Mouse (Mus musculus) erythroid progenitor cell, adult 5-6 weeks (primary cell): ENCODE measurements around the gene Ltbr. TPM values are rescaled to one million over a fixed set of nuclear protein-coding genes. Genes with fewer than 3 reads are reported as not detected.
"Not testable (repeated sequence)": the region's sequence is repeated elsewhere in the genome, so short reads cannot be mapped to it uniquely, and the experiment has no call there.

Experiments used
- ATAC-seq: replicated peaks from 2 replicates; pipeline ENCODE4 v1.8.0; 2016; ENCODE audit warnings: moderate number of reproducible peaks, mild to moderate bottlenecking, moderate TSS enrichment, inconsistent platforms; ENCODE audit not compliant: poor library complexity, low FRiP score, severe bottlenecking
- total RNA-seq, 2 experiments: library from RNA; stranded (forward) in 1 of 2; stranded (reverse) in 1 of 2; fragments of 150-400 nt in 1 of 2; fragments of 186-747, 209-891 nt in 1 of 2; gene quantifications; 2 replicates each; pipeline versions ENCODE4 v1.2.3 to v1.2.4; 2015 to 2017; ENCODE audit warnings: low replicate concordance in 2 of 2

The Ltbr gene
- total RNA-seq, 2 experiments from 2014 or later: 0.84 to 3.5 TPM

GRCm38 (mm10) chr6:125318981-125319918 lies 5.6 kb upstream of the Ltbr start:
- no peak for ATAC-seq

- no peak for ATAC-seq
These were observed 3.4 kb upstream of the Ltbr start for GRCm38 (mm10) chr6:125317077-125317476.

DNA sequence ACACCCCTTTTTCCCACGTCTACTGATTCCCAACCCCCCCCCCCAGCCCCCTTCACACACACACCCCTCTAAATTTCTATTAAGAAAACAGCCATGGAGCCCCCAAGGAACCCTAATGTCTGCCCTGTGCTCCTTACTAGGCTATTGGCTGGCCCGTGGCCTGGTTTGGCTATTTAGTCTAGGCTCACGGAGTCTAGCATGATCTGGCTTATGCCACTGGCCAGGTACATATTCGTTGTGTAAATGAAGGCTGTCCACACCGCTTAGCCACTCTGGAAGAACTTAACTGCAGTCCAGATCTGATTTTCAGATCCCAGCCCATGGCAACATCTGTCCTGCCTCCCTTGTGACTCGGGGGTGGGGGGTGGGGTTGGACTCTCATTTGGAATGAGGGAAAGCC lies 1.1 kb upstream of the Ltbr start:
- no peak for ATAC-seq

DNA sequence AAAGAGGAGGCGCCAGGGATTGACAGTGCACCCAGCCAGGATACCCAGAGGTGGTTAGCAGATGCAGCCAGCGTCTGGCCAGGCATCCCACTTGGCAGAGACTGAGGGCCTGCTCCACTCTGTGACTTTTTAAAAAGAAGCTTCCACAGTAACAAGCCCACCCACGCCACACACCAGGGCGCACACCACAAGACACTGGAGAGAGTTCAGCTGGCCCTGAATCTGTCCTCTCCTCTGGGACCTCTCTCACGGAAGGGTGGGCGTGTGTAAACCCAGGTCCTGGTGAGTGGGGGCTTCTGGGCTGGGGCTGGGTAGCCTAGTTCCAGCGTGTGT lies 512 bp upstream of the Ltbr start:
- ATAC-seq: no peak

- no peak for ATAC-seq
These were observed 917 bp downstream of the Ltbr start for GRCm38 (mm10) chr6:125312581-125313355.

GRCm38 (mm10) chr6:125312171-125312570 lies 1.5 kb downstream of the Ltbr start:
- no peak for ATAC-seq

DNA sequence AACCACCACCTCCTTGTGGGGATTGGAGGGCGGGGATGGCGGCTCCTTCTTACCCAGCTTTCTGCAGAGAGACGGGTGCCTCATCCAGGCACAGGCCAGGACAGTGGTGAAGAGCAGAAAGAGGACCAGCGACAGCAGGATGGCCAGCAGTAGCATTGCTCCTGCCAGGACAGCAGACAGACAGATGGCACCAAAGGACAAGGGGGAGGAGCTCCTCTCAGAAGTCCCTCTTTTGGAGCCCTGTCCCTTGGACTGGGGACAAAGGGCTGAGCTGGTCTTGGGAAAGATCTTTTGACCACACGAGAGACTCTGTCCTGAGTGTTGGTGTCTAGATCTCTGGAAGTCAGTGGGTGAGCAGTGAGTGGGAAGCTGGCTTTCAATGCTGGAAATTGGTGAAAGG lies 4.3 kb downstream of the Ltbr start:
- no peak for ATAC-seq

- ATAC-seq: no peak
These were observed 4.8 kb downstream of the Ltbr start for GRCm38 (mm10) chr6:125308921-125309320.

DNA sequence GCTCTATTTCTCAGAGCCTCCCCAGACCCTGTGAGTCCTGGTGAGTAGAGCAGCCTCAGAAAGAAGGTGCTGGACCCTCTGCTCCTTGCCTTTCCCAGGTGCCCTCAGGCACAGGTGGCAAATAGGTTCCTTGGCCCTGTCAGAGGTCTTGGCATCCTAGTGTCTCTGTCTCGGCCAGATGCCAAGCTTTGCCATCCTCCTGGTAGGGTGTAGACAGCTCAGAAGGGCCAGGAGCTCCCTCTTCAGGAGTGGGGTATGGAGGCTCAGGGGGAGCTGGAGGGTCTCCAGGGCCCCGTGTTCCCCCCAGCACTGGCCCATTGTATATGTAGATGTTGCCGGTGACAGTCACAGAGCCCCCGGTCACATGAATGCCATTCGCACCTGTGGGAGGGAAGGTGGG lies 6.6 kb downstream of the Ltbr start:
- ATAC-seq: no peak

- no peak for ATAC-seq
These were observed 8.2 kb downstream of the Ltbr start for GRCm38 (mm10) chr6:125305465-125305864.

- not testable (repeated sequence) for ATAC-seq
These were observed 9.3 kb downstream of the Ltbr start for GRCm38 (mm10) chr6:125304408-125304807.

GRCm38 (mm10) chr6:125303242-125303641 lies 10.4 kb downstream of the Ltbr start:
- ATAC-seq: no peak

GRCm38 (mm10) chr6:125302231-125302982 lies 11.3 kb downstream of the Ltbr start:
- ATAC-seq: no peak

- ATAC-seq: no peak
These were observed 12.7 kb downstream of the Ltbr start for GRCm38 (mm10) chr6:125300982-125301381.

GRCm38 (mm10) chr6:125297149-125297820 lies 16.4 kb downstream of the Ltbr start:
- ATAC-seq: no peak

DNA sequence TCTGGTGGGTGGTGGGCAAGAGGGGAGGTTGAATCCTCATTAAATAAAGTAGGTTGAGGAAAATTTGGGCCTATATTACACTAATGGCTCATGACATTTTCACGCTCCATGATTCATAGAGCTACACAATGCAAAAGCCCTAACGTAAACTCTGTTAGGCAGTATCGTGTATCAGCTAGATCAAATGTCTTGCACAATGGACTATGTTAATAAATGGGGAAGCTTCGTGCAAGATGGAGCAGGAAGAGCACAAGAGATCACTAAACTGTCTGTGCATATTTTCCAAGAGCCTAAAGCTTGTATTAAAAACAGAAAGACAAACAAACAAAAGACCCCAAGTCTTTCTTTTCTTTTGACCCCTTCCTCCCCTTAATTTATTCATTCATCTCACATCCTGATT lies 19.6 kb downstream of the Ltbr start:
- ATAC-seq: no peak

GRCm38 (mm10) chr6:125292256-125292655 lies 21.4 kb downstream of the Ltbr start:
- no peak for ATAC-seq

GRCm38 (mm10) chr6:125291329-125291728 lies 22.4 kb downstream of the Ltbr start:
- no peak for ATAC-seq

- ATAC-seq: no peak
These were observed 25.0 kb downstream of the Ltbr start for GRCm38 (mm10) chr6:125288730-125289129.

GRCm38 (mm10) chr6:125286944-125287343 lies 26.7 kb downstream of the Ltbr start:
- ATAC-seq: no peak
